Mouse (Mus musculus) thymus, postnatal 36 days (tissue): ENCODE data around the gene Rps24.
A peak's percentile ranks its signal among the peaks of the same experiment; 100 is the strongest.
"Not testable (repeated sequence)": the region's sequence is repeated elsewhere in the genome, so short reads cannot be mapped to it uniquely, and the experiment has no call there.

ENCODE experiments used
- DNase-seq, 2 experiments: peaks; one replicate each; pipeline ENCODE4 v3.0.0; 2022; ENCODE audit warnings: mixed read lengths in 2 of 2

Rps24 gene

DNA sequence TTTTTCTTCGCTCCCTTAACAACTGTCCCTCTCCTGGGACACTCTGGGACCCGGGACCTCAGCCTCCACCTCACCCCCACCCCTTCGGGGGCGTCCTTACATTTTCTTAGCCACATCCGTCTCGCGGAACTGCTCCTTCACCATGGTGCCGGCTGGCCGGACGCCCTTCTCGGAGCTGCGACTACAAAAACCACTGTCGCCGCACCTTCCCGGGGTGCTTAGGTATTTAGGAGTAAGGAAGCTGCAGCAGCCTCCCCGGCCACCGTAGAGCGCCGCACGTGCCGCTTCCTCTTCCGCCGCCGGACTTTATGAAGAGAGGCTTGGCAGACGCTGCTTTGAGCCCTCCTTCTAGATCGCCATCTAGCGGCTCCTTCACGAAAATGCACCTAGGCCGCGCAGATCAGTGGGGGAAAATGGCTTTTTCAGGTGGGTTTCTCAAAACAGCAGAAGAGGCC lies at the start of gene Rps24, which contains the start of gene Polr3a:
TSS of gene Rps24 (plus strand) at position 353 of the 455 bp plus-strand sequence.
TSS of gene Polr3a (minus strand) at position 286 of the 455 bp plus-strand sequence.
- DNase-seq, result peak; percentile 88 to 90

DNA sequence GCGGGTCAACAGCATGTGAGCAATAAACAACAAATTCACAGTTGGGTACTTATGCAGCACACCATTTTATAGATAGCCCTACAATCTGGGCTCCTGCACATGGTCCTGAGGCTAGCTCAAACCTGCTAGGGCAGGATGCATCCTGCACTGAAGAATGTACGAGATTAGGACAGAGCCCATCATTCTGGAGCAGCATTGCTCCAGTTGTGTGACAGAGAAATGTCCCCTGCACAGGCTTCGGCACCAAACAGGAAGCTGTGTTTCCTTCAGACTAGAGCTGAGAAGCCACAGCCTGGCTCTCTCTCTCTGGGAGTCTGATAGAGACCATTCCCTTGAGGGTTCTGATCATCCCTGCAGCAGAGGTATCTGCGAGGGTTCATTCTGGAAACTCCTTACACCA lies 43.4 kb upstream of the Rps24 start:
- DNase-seq, result not testable (repeated sequence)

DNA sequence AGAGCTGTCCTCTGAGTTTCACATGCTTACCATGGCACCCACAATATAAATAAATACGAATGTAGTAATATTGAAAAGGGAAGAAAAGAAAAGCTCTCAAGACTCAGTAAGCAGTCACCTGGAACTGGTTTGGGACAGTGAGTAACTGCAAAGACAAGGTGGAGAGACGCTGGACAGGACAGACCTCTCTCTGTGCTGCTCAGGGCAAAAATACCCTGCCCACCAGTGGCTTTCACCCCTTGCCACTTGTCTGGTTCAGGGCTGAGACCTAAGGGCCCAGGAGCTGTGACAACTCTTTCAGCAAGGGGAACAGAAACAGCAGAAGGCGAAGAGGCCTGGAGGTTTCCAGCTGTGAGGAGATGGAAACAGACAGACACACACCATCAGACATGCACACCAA lies 28.7 kb upstream of the Rps24 start:
- no peak for DNase-seq

DNA sequence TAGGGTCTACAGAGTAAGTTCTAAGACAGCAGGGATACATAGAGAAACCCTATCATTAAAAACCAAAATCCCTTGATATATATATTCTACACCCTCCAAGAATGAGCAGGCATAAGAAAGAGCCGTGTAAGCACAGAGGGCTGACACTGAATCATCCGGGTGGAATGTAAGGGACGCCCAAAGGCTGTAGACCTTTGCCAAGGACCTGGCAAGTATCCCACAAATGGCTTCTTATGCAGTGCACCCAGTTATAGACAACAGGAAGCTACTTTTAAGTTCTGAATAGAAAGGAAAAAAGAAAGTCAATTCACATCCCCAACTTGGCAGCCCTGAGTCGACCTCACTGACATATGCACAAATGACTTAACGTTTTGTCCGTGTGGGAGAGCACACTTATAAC lies 18.1 kb upstream of the Rps24 start:
- no peak for DNase-seq

DNA sequence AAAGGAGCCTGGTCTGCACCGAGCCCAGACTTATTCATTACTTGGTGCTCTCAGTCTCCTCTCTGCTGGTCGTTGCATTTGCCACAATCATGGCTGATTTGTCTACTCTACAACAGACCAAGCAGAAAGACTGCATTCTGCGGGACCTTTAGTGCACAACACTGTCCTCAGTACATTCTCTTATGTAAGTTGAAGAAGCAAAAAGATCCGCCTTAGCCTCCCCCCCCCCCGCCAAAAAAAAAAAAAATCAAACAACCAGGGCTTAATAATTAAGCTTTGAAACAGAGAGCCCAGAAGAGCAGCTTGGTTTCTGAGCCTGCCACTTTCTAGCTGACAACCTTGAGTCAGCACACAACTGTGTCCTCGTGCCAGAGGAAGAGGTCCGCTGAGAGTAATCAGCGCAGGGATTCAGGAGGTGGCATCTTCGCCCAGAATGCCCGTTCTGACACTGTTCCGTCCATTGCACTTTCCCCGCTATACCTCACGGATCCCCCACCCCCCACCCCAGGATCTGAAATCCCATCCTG lies 621 bp upstream of the Rps24 start:
- no peak for DNase-seq

DNA sequence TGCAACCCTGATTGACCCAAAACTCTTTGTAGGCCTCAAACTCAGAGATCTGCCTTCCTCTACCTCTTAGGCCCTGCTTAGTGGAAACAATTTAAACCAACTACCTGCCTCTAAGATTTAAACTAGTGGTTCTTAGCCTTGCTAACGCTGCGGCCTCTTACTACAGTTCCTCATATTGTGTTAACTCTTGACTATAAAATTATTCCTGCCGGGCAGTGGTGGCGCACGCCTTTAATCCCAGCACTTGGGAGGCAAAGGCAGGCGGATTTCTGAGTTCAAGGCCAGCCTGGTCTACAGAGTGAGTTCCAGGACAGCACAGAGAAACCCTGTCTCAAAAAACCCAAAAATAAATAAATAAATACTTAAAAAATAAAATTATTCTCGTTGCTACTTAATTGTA lies 2.8 kb downstream of the Rps24 start:
- DNase-seq, result not testable (repeated sequence)

DNA sequence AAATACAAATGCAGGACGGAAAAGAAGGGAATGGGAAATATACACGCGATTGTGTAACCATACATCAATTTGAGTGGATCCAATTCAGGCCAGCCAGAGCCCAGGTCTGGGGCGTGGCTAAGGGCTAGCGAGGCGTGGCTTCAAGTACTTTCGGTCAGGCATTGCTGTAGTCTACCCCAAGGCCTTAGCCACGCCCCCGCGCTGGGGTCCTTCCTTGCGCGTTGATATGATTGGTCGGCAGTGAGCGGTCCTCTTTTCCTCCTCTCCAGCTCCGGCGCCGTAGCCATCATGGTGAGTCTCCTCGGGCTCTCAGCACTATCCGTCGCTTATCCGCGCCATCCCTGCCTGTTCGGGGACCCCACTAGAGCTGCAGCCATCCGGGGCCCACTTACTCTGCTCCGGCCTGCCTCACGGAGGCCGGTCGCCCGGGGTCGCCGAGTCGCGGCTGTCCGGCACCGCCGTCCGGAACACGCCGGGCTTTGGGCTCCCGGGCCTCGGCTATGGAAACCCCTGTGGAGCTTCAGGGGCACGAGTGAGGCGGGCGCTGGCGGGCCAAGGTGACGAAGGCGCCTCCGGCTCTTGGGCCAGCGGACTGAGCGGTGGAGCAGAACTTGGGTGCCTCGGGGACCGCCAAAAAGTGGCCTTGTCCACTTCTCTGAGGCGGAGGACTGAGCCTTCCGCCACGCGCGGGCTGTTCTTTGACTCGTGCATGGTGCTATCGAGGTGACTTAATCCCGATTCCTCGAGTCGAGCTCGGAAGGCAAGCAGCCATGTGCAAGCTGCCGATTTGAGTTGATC lies 3.7 kb downstream of the Rps24 start:
- DNase-seq, result peak; percentile 94 to 95

DNA sequence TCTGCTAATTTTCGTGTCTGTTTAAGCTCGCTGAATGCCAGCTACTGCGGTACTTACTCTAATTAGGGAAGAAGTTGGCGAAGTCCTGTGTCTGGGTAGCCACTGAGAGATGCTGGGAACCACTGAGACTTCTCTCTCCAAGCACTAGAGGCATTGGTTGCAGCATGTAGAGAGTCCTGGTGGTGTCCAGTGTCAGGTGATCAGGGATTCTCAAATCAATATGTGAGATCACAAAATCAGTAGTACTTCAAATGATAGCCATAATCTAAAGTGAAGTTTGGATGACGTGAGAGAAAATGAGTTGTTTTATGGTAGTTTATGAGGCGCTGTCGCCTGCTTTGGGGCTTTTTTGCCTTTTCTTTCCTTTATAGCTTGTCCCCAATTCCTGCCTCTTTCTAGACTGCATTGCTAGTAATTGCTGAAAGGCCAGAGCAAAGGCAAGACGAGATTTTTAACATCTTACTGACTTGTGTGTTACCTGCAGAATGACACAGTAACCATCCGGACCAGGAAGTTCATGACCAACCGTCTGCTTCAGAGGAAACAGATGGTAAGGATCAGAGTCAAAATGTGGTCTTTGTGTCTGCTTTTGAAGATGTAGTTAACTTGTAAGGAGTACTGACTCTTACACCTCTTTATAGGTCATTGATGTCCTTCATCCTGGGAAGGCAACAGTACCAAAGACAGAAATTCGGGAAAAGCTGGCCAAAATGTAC lies 4.5 kb downstream of the Rps24 start:
- no peak for DNase-seq

DNA sequence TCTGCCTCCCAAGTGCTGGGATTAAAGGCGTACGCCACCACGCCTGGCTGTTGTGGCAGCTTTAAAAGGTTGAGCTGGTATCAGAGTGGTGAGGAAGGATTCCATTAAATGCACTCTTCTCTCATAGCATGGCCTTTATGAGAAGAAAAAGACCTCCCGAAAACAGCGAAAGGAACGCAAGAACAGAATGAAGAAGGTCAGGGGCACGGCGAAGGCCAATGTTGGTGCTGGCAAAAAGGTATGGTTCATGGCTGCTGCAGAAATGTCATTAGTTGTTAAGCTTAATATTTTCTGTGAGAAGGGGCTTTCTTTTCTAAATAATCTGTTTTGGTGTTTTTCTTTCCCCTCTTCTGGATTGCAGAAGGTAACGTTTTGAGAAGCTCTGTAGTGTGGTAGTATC lies 6.3 kb downstream of the Rps24 start:
- no peak for DNase-seq

DNA sequence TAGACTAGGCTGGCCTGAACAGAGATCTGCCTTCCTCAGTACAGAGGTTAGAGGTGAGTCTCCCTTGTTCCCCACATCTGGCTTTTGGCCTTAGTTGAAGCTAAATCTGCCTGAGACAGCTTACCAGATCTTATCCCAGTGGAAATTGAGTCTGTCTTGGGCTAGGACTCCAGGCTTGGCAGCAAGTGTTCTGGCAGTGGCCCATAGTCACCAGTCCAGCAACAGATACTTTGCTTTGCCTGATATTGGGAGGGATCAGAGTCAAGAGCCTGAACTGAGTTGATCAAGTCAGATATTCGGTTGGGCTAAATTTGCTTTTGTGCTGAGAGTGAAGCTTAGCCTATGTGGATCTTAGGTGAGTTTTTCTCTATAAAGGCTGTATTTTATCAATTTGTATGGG lies 9.6 kb downstream of the Rps24 start:
- no peak for DNase-seq

DNA sequence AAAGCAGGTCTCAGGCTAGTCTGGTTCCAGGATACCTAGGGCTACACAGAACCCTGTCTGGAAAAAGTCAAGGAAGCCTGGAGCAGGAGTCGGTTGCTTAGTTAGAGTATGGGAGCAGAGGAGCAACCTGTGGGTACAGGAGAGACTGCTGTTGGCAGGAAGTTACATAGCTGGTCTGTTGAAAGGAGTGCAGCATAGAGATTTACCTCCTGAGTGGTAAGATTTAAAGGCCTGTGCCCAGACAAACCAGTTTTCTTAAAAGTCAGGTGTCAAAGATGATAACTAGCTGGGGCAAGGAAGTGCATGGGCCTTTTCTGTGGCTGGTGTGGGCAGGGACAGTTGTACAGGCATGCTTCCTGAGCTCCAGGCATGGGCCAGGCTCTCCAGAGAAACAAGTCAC lies 10.5 kb downstream of the Rps24 start:
- DNase-seq, result no peak

DNA sequence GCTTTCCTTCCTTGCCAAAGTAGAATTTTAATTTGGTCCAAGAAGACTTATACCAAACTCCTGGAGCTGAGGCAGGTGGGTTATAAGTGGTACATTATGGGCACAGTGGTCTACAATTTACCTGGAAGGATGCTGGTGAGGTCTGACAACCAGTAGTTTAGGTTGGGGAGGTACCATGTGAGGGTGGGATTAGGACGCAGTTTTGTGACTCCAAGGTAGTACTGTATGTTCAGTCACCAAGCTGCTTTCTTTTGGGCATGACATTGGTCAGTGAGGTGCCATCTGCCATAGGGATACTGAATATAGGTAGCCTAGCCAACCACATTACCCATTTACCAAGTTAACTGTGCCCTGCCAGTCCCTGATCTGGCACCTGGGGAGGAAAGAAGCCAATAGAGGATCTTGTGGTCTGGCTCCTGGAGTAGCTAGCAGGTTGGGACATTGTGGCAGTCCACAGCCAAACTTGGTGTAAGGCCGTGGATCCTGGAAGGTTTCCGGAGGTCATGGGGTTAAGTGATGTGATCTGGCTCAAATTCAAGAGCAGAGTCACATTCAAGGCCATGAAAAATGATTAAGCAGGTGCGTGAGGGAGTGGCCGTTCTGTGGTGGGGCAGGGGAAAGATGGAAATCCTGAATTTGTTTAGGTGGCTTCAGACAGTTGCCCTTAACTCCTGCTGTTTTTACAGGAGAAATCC lies 11.8 kb downstream of the Rps24 start:
- DNase-seq, result no peak

DNA sequence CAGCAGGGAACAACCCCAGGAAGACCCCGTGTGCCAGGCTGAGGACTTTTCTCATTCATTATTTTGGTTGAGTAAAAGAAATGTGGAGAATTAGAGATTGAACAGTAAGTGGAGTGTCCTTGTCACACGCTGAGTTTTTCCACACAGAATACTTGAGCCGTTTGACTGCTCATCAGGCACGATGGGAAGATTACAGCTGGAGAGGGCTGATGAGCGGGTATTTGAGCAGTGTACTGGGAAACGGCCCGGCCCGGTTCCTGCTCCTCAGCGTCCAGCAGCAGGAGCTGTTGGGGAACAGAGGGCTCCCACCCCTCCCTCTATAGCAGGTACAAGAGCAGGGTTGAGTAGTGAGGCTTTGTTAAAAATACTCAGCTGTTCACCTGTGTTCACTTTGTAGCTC lies 12.6 kb downstream of the Rps24 start:
- no peak for DNase-seq

DNA sequence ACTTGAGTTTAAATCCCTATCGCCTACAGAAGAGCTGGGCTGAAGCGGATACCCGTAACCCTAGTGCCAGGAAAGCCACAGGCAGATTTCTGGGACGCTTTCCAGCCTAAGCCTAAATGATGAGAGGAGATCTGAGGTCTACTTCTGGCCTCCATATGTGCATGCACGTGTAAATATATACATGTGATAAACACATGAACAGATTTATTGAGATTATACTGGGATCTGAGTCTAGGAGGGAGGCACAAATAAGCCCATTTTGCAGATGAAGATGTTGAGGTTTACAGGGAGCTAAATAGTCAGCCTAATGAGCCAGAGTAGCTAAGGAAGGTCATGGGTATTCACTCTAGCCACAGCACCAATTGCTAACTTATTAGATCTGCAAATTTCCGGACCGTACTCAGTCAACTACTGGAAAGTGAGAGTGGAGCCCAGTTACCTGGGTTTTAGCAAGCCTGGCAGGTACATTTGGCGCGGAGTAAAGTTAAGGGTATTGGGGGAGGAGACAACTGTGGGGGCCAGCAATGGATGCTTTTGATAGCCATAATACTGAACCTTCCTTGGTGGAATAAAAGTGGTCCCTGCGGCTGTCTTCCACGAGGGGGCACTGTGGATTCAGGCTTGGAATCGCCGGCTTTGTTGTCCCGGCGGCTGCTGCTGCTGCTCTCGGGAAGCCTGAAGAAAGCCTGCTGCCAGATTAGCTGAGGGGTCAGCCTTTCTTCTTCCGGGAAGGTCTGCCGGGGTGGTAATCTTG lies 13.3 kb downstream of the Rps24 start:
- peak; percentile 51 to 65 for DNase-seq

DNA sequence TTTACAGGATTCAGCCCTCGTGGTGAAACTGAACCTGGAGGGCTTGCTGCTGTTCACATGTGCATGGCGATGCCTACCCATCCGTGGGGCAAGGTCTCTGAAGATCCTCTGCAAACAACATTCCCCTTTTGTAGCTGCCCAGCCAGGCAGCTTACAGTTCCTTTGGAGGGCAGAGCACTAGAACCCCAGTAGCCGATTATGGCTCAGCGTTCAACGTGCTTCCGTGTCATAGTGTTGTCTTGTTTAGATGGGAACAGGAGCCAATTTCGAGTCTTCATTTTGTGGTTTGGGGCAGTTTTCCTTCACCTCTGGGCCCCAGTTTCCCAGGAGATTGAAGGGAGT lies 13.9 kb downstream of the Rps24 start:
- no peak for DNase-seq

DNA sequence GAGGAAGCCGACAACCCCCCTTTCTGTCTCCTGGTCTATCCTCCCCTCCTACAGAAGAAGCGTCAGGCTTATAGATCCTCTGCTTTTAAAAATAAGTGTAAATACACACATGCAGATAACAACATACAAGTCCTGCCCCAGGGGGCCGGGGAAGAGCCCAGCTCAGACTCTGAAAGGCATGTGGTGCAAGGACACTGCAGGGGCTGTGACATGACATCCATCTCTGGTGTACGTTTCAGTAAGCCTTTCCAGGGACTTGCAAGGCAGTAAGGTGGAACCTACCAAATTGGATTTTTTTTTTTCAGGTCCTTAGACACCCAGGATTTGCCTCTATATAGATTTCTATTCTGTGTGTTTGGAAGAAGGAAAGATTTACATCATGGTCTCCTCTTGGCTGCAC lies 14.3 kb downstream of the Rps24 start:
- no peak for DNase-seq

DNA sequence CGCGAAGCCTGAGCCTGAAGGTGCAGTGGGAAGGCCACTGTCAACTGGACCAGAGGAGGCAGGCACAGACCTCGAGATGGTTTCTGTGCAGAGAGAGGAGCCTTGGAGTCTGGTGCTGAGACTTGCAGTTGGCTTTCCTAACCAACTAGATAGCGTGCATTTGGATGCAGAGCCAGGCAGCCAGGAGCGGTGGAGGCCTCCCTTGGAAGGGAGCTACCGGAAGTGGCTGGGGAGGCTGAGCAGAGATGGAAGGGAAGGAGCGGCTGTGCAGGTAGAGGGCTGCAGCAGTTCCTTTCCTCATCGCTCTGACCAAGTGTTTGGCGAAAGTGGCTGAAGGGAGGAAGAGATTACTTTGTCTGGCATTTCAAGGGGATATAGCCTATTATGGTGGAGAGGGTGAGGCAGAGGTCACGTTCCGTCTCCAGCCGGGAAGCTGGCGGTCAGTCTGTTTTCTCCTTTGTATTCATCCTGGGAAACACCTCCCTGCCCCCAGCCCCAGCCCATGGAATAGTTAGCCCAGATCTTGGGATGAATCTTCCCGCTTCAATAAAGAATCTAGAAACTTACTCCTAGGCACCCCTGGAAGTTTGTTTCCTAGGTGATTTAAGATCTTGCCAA lies 20.6 kb downstream of the Rps24 start:
- no peak for DNase-seq

DNA sequence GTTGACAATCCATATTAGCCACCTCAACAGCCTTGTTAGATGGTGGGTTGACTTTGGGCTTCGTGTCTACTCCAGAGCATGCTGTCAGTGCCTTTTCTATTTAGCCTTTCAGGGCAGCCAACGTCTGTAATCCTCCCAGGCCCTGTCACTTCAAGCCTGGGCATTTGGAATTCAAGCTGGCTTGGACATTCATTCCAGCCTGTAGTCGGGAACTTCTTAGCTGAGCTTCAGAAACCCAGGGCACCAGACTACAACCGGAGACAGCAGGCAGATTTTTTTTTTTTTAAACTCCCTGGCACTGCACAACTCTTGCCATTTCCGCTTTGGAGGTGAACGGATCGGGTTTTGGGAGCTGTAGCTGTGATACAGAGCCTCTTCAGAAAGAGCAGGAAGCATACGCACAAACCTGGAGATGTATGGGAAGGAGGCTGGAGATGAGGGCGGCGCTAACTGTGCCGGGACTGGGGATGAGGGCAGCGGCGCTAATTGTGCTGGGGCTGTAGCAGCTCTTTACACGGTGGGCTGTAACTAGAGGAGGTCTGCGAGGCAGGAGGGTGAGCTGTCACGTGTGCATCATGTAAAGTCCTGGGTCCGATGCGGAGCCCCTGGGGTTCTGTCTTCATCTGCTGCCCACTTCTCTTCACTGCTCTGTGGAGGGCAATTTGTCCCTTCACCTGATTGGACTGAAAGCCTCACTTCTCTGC lies 21.3 kb downstream of the Rps24 start:
- no peak for DNase-seq

DNA sequence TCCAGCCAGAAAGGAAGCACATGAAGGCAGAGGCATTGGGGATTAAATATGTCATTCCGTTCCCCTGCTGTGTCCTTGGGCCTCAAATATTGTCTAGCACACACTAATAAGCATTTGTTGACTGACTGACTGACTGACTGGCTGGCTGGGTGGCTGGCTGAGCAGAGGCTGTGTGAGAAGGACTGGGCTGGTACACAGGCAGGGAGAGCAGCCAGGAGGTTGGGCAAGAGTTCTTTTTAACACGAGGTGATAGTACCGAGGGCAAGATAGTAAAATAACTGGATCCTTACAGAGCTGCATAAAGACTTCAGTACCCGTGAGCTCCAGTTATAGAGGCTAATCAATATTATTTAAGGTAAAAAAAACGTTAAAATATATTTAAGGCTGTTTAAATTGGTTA lies 22.6 kb downstream of the Rps24 start:
- no peak for DNase-seq

DNA sequence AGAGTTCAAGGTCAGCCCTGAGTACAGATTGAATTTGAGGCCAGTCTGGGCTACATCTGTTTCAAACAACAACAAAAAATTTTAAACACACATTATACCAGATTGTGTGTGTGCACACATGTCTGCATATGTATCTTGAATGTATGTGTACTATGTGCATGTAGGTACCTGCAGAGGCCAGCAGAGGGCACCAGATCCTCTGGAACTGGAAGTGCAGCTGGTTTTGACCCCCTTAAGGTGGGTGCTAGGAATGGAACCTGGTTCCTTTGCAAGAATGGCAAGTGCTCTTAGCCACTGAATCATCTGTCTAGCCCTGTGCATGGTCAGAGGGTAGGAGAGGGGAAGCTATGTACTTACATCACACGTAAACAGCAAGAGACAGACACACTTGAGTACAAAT lies 23.3 kb downstream of the Rps24 start:
- DNase-seq, result no peak

DNA sequence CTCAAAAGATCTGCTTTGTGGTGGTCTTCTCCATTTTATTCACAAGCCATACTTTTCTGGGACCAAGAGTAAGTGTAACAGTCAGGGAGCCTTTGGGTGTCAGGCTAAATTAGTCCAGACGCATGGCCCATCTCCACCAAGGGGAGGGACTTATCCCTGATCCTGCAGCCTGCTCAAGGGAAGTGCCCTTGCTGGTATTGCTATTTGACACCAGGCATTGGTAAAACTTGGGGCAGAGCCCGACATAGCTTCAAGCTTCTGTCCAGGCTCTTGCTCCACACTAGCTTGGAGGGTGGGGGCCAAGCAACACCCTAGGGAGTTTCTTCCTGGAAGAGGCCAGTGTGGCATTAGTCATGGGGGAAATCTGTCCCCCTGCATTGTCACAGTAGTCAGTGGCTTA lies 23.8 kb downstream of the Rps24 start:
- no peak for DNase-seq
